Mouse (Mus musculus) liver, adult 2 months (tissue): ENCODE measurements around the gene Lrrc8c.

Experiments used
- CTCF ChIP-seq: fragments of 200-500 bp; IDR thresholded peaks from 2 replicates; pipeline ENCODE4 v1.5.1; 2011; ENCODE audit warnings: low read depth, low read length, control low read depth
- POLR2A ChIP-seq: fragments of 200-500 bp; IDR thresholded peaks from 2 replicates; pipeline ENCODE4 v1.6.1; 2011; ENCODE audit warnings: low read length, control low read depth; ENCODE audit not compliant: insufficient read depth; ENCODE audit errors: extremely low read depth

GRCm38 (mm10) chr5:105516290-105516689 lies 2.9 kb upstream of the Lrrc8c start:
- TF ChIP-seq POLR2A, result no peak
- no peak for TF ChIP-seq CTCF
